20 mouse cellular contexts compared by ENCODE assay signal in the genomic region with DNA sequence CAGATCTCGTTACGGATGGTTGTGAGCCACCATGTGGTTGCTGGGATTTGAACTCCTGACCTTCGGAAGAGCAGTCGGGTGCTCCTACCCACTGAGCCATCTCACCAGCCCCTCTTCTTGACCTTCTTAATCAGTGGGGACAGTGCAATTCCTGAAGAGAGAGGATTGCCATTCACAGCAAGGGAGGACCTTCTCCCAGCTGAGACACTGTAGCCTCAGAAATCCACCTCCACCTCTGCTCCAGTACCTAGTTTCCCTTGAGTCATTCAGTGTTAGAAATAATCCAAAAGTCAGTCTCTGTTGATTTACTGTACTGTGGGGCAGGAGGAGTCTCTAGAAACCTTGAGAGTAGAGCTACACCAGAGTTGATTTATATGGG. TPM values are rescaled to one million over a fixed set of nuclear protein-coding genes. Genes with fewer than 3 reads are reported as not detected.
"Had no signal": no experiment of that assay in that cellular context is flagged by ENCODE, and none has a peak within 500 bp of the region (broad histone marks: within the 10 kb centered on the region; RNA-seq: fewer than 3 reads in every experiment).

No protein-coding gene starts in this region.

- H3K9ac ChIP-seq: liver, embryonic 15.5 days; liver, postnatal 0 days; lung, embryonic 15.5 days; midbrain, embryonic 12.5 days; neural tube, embryonic 13.5 days; stomach, embryonic 15.5 days had no signal

- H3K36me3 ChIP-seq: liver, embryonic 15.5 days; stomach, embryonic 15.5 days had no signal

- H3K4me3 ChIP-seq: liver, embryonic 15.5 days; lung, embryonic 15.5 days; megakaryocyte, embryonic 14.5 days; midbrain, embryonic 12.5 days; neural tube, embryonic 13.5 days; stomach, embryonic 15.5 days had no signal

- H3K9me3 ChIP-seq: liver, embryonic 15.5 days; lung, embryonic 15.5 days; megakaryocyte, embryonic 14.5 days; midbrain, embryonic 12.5 days; neural tube, embryonic 13.5 days; stomach, embryonic 15.5 days had no signal

- DNase-seq: liver, postnatal 0 days; lung, adult 2 months; lung, postnatal 14 days; lung, postnatal 36 days; right cerebral cortex, postnatal 14 days; thymus, adult 2 months; thymus, postnatal 25 days; thymus, postnatal 4 days had no signal

- ATAC-seq: liver, postnatal 0 days; lung, postnatal 0 days had no signal

- H3K27ac ChIP-seq: liver, embryonic 15.5 days; lung, embryonic 15.5 days; macrophage; midbrain, embryonic 12.5 days; neural tube, embryonic 13.5 days; stomach, embryonic 15.5 days; stomach, postnatal 0 days had no signal

- H3K4me2 ChIP-seq: liver, embryonic 15.5 days; lung, embryonic 15.5 days; neural tube, embryonic 13.5 days; stomach, embryonic 15.5 days had no signal

RNA-seq across cellular contexts. Expression of a gene that starts 1.8 kb away (rescaled TPM):
- total RNA-seq: megakaryocyte progenitor cell, adult 5-6 weeks; monocyte, adult 5-6 weeks; neutrophil, adult 5-6 weeks had no signal
- polyA plus RNA-seq: lung, adult 2 months; lung, embryonic 15.5 days; macrophage had no signal
